Mouse (Mus musculus): ENCODE measurements around the gene Gadd45b.

DNA sequence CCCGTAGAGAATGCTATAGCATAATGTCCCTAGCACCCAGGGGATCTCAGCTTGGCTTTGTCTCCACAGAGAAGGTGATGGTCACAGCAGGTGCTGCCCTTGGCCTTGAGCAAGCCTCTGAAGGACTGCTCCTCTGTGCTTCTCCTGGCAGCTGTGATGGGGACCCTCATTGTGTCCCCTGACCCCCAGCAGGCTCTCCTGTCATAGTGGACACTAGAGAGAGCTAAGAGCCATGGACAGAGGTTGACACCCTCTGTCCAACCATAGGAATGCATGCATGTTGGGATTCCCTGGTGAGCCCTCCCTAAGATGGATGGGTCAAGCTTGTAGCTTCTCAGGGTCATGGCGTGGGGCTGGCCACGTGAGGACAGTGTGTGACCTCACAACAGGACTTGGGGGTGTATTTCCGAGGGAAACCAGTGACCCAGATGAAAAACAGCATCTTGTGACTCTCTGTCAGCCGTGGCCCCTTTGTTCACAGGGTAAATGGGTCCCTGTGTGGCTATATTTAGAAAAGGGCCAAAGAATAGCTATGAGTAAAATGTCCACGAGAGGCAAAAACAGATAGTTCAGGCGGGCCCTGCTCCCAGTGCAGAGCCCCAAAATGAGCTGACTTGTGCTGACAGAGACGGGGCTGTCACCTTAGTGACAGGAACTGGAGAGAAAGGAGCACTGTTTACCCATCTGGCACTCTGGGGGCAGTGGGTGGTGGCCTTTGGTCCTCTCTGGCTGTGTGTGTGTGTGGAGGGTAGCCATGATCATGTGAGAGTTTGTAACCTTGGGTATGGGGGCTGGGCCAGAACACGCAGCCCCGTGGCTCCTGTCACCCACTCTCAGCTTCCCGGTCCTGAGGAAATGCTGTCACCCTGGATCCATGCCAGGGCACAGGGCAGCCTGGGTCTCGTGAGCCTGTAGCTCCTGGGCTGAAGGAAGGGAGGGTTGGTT lies 33.4 kb downstream of the Gadd45b start:
- no peak for TF ChIP-seq EP300 (optimal IDR thresholded peaks at IDR 0.05)
- TF ChIP-seq CTCF (IDR thresholded peaks at IDR 0.05; ENCODE audit: low read depth), result no peak

All from stomach, postnatal 0 days (tissue).